Mouse (Mus musculus): ENCODE data around the gene Tab1.

GRCm38 (mm10) chr15:80130689-80131088 is 2.2 kb upstream of the Tab1 start:
- TF ChIP-seq GATA1 (IDR thresholded peaks at IDR 0.05; ENCODE audit: low read length) (peak; percentile 90), TAL1 (IDR thresholded peaks at IDR 0.05; ENCODE audit: low read length) (peak; percentile 94)
